Mouse (Mus musculus) heart, embryonic 16.5 days (tissue): Measurements from ENCODE around the gene Sipa1. TPM values are rescaled to one million over a fixed set of nuclear protein-coding genes. Genes with fewer than 3 reads are reported as not detected.
"Not testable (repeated sequence)": the region's sequence is repeated elsewhere in the genome, so short reads cannot be mapped to it uniquely, and the experiment has no call there.

ENCODE experiments used
- ATAC-seq: fragments of 200-750 bp; cut with Nextera tagmentation; replicated peaks from 2 replicates; pipeline ENCODE4 v1.8.0; 2017; ENCODE audit warnings: moderate number of reproducible peaks; ENCODE audit not compliant: insufficient read depth, low FRiP score; ENCODE audit errors: extremely low read depth
- H3K27ac ChIP-seq: fragments of 300-500 bp; sonication (generic); 2 replicates; pipeline ENCODE4 v1.5.1; 2014; ENCODE audit warnings: mild to moderate bottlenecking, low read length, control low read depth, moderate library complexity
- H3K27me3 ChIP-seq: fragments of 300-500 bp; sonication (generic); 2 replicates; pipeline ENCODE4 v1.6.1; 2014; ENCODE audit warnings: low read length, mixed read lengths; ENCODE audit not compliant: control insufficient read depth, insufficient read depth
- H3K36me3 ChIP-seq: fragments of 300-500 bp; sonication (generic); 2 replicates; pipeline ENCODE4 v1.6.1; 2014; ENCODE audit not compliant: control insufficient read depth, insufficient read depth
- H3K4me1 ChIP-seq: fragments of 300-500 bp; sonication (generic); 2 replicates; pipeline ENCODE4 v1.6.1; 2014; ENCODE audit warnings: low read length, mixed read lengths; ENCODE audit not compliant: control insufficient read depth, insufficient read depth
- H3K4me2 ChIP-seq: fragments of 300-500 bp; sonication (generic); 2 replicates; pipeline ENCODE4 v1.6.1; 2014; ENCODE audit warnings: low read depth, mild to moderate bottlenecking, control low read depth, low read length
- H3K4me3 ChIP-seq: fragments of 300-500 bp; sonication (generic); 2 replicates; pipeline ENCODE4 v1.5.1; 2014; ENCODE audit warnings: mild to moderate bottlenecking, control low read depth, low read length
- H3K9ac ChIP-seq: fragments of 300-500 bp; sonication (generic); 2 replicates; pipeline ENCODE4 v1.6.1; 2014; ENCODE audit warnings: low read length, control low read depth
- H3K9me3 ChIP-seq: fragments of 300-500 bp; sonication (generic); replicated peaks from 2 replicates; pipeline ENCODE4 v1.6.1; 2016; ENCODE audit warnings: low read length; ENCODE audit not compliant: control insufficient read depth
- WGBS: fragments of 180-500 bp; shearing (Covaris S2); extraction: QIAGEN DNeasy Blood & Tissue Kit; methylation state at CpG from one replicate; pipeline ENCODE4 v1.1.7; 2014; 5-methylcytosine and 5-hydroxymethylcytosine counted together
- polyA plus RNA-seq: library from polyadenylated mRNA; unstranded; fragments of >200 nt; fragmentation: Nextera tagmentation; extraction: Ambion mirVana; gene quantifications from 2 replicates; pipeline ENCODE4 v1.2.1, GENCODE M21; 2015

The Sipa1 gene
- polyA plus RNA-seq, 1 experiment from 2014 or later = 23.5 TPM

- H3K27me3 ChIP-seq = no peaks in the 10 kb centered on the region
- H3K27ac ChIP-seq = peak within 1 kb of the TSS; percentile 94
- ATAC-seq = peak; percentile 86
- H3K9me3 ChIP-seq = no peaks in the 10 kb centered on the region
- H3K9ac ChIP-seq = peak within 1 kb of the TSS; percentile 89
- peaks cover 21% of the 10 kb centered on the region for H3K4me1 ChIP-seq
- under 1% methylated on average over 69 of the region's 69 CpGs for WGBS
- H3K36me3 ChIP-seq = peaks cover 27% of the 10 kb centered on the region
- peak within 1 kb of the TSS; percentile 77 for H3K4me3 ChIP-seq
- H3K4me2 ChIP-seq = peak within 1 kb of the TSS; percentile 99
Measured at GRCm38 (mm10) chr19:5688200-5689087, 24.9 kb upstream of the Sipa1 start, which contains the start of the genes Map3k11 and Pcnx3. Map3k11 (plus strand) TSS chr19:5688742. Pcnx3 (minus strand) TSS chr19:5688908.

GRCm38 (mm10) chr19:5687738-5688137 lies 24.2 kb upstream of the Sipa1 start:
- Histone ChIP-seq H3K9me3 (no peaks in the 10 kb centered on the region), H3K4me2 (peak overlapping the region; percentile 99), H3K27ac (peak overlapping the region; percentile 94; the same call in 1 of the 2 replicates), H3K36me3 (peaks cover 30% of the 10 kb centered on the region), H3K27me3 (no peaks in the 10 kb centered on the region), H3K4me3 (peak overlapping the region; percentile 77), H3K4me1 (peaks cover 21% of the 10 kb centered on the region), H3K9ac (peak overlapping the region; percentile 89)
- no peak for ATAC-seq
- WGBS = 22% methylated on average over 9 of the region's 9 CpGs

- H3K4me3 ChIP-seq, H3K27ac ChIP-seq, H3K9me3 ChIP-seq, ATAC-seq, H3K27me3 ChIP-seq, H3K4me2 ChIP-seq: not testable (repeated sequence)
- H3K9ac ChIP-seq = peak overlapping the region; percentile 8; the same call in 1 of the 2 replicates
- 92% methylated on average over 11 of the region's 12 CpGs for WGBS
- peaks cover 38% of the 10 kb centered on the region for H3K36me3 ChIP-seq
- H3K4me1 ChIP-seq = peaks cover 17% of the 10 kb centered on the region
Measured at GRCm38 (mm10) chr19:5686954-5687353, 23.4 kb upstream of the Sipa1 start.

GRCm38 (mm10) chr19:5686437-5686836 lies 22.9 kb upstream of the Sipa1 start:
- peaks cover 43% of the 10 kb centered on the region for H3K36me3 ChIP-seq
- no peak overlapping the region for H3K9ac ChIP-seq
- ATAC-seq = no peak
- H3K27me3 ChIP-seq = no peaks in the 10 kb centered on the region
- no peak overlapping the region for H3K27ac ChIP-seq
- no peak overlapping the region for H3K4me2 ChIP-seq
- H3K4me1 ChIP-seq = peaks cover 17% of the 10 kb centered on the region
- 79% methylated on average over 13 of the region's 13 CpGs for WGBS
- no peaks in the 10 kb centered on the region for H3K9me3 ChIP-seq
- no peak overlapping the region for H3K4me3 ChIP-seq

DNA sequence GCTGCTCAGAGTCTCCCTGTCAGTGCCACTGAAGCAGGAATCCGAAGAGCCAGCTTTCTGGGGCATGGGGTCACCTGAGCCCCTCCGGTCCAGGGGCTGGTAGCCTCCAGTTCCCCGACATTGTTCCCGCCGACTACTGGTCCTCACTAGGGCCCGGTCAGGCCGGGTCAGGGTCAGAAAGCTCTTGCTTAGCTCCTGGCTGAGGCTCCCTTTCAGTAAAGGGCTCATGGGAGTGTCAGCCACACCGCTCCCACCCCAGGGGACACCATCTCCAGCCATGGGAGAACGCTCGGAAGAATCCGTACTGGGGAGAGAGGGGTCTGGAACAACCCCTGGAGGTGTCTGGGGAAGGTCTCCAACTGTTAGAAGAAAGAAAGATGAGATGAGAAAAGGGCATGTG lies 22.4 kb upstream of the Sipa1 start:
- Histone ChIP-seq H3K4me3 (no peak overlapping the region), H3K9me3 (no peaks in the 10 kb centered on the region), H3K27me3 (no peaks in the 10 kb centered on the region), H3K4me2 (no peak overlapping the region), H3K4me1 (peaks cover 14% of the 10 kb centered on the region), H3K9ac (no peak overlapping the region), H3K36me3 (peaks cover 49% of the 10 kb centered on the region), H3K27ac (no peak overlapping the region)
- no peak for ATAC-seq
- WGBS = 94% methylated on average over 11 of the region's 11 CpGs

- no peak for ATAC-seq
- peaks cover 49% of the 10 kb centered on the region for H3K36me3 ChIP-seq
- peaks cover 9% of the 10 kb centered on the region for H3K4me1 ChIP-seq
- WGBS = 94% methylated on average over 19 of the region's 19 CpGs
- no peaks in the 10 kb centered on the region for H3K27me3 ChIP-seq
- no peak overlapping the region for H3K27ac ChIP-seq
- H3K4me3 ChIP-seq = no peak overlapping the region
- no peaks in the 10 kb centered on the region for H3K9me3 ChIP-seq
- no peak overlapping the region for H3K4me2 ChIP-seq
- H3K9ac ChIP-seq = no peak overlapping the region
Measured at GRCm38 (mm10) chr19:5685431-5685830, 21.9 kb upstream of the Sipa1 start.

GRCm38 (mm10) chr19:5684985-5685384 lies 21.5 kb upstream of the Sipa1 start:
- Histone ChIP-seq H3K4me3 (no peak overlapping the region), H3K4me2 (no peak overlapping the region), H3K27ac (no peak overlapping the region), H3K9ac (no peak overlapping the region), H3K9me3 (no peaks in the 10 kb centered on the region), H3K36me3 (peaks cover 49% of the 10 kb centered on the region), H3K27me3 (no peaks in the 10 kb centered on the region), H3K4me1 (peaks cover 7% of the 10 kb centered on the region)
- 95% methylated on average over 13 of the region's 13 CpGs for WGBS
- no peak for ATAC-seq

DNA sequence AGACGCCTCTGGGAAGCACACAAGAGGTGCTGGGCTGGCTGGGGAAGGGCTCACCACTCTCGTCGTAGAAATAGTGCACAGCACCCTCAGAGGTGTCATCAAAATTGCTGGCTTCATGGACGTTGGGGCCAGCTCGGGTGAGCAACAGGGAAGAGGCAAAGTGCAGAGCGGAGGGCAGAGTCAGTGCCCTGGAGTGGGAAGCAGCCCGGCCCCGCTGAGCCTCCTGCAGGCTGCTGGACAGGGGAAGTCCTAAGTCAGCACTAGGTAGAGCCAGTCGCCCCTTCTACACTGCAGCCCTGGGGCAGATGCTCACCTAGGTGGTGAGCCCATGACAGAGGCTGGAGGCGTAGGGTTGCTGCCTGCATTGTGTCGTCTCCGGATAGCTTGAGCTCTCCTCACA lies 20.7 kb upstream of the Sipa1 start:
- H3K36me3 ChIP-seq = peaks cover 55% of the 10 kb centered on the region
- no peak for ATAC-seq
- 91% methylated on average over 12 of the region's 12 CpGs for WGBS

GRCm38 (mm10) chr19:5680432-5680831 lies 16.9 kb upstream of the Sipa1 start:
- H3K4me2 ChIP-seq = no peak overlapping the region
- no peak for ATAC-seq
- no peak overlapping the region for H3K4me3 ChIP-seq
- 73% methylated on average over 4 of the region's 4 CpGs for WGBS
- H3K4me1 ChIP-seq = no peaks in the 10 kb centered on the region
- no peak overlapping the region for H3K27ac ChIP-seq
- no peaks in the 10 kb centered on the region for H3K27me3 ChIP-seq
- peaks cover 75% of the 10 kb centered on the region for H3K36me3 ChIP-seq
- H3K9ac ChIP-seq = no peak overlapping the region
- H3K9me3 ChIP-seq = no peaks in the 10 kb centered on the region

More for the DNA sequence above, 20.7 kb upstream of the Sipa1 start:
- H3K9ac ChIP-seq = no peak overlapping the region
- H3K4me3 ChIP-seq = no peak overlapping the region
- H3K27ac ChIP-seq = no peak overlapping the region
- no peak overlapping the region for H3K4me2 ChIP-seq
- H3K27me3 ChIP-seq = no peaks in the 10 kb centered on the region
- no peaks in the 10 kb centered on the region for H3K9me3 ChIP-seq
- H3K4me1 ChIP-seq = peaks cover 7% of the 10 kb centered on the region
